Mouse (Mus musculus) ES-Bruce4 (cell line): ENCODE measurements around the gene Tnr. TPM values are rescaled to one million over a fixed set of nuclear protein-coding genes. Genes with fewer than 3 reads are reported as not detected.

ENCODE experiments used
- H3K27ac ChIP-seq: 2 replicates; pipeline ENCODE4 v1.5.1; 2012; ENCODE audit warnings: low read length, inconsistent platforms; ENCODE audit not compliant: insufficient read depth
- H3K27me3 ChIP-seq: 2 replicates; pipeline ENCODE4 v1.6.1; 2012; ENCODE audit warnings: mild to moderate bottlenecking, low read length, inconsistent platforms; ENCODE audit not compliant: control insufficient read depth, poor library complexity, insufficient read depth, severe bottlenecking
- H3K36me3 ChIP-seq: 2 replicates; pipeline ENCODE4 v1.6.1; 2012; ENCODE audit warnings: inconsistent platforms, mild to moderate bottlenecking, low read length, moderate library complexity; ENCODE audit not compliant: control insufficient read depth, poor library complexity, insufficient read depth, severe bottlenecking
- H3K4me1 ChIP-seq: one replicate; pipeline ENCODE4 v1.8.1; 2011; ENCODE audit warnings: low read length; ENCODE audit not compliant: control insufficient read depth, insufficient read depth
- H3K4me3 ChIP-seq: 2 replicates; pipeline ENCODE4 v1.5.1; 2011; ENCODE audit warnings: low read depth, mild to moderate bottlenecking, low read length
- H3K9ac ChIP-seq: 2 replicates; pipeline ENCODE4 v1.6.1; 2012; ENCODE audit warnings: low read depth, mild to moderate bottlenecking, inconsistent platforms; ENCODE audit not compliant: poor library complexity, severe bottlenecking
- H3K9me3 ChIP-seq: replicated peaks from 2 replicates; pipeline ENCODE4 v1.6.1; 2012; ENCODE audit warnings: mild to moderate bottlenecking, low read length, inconsistent platforms; ENCODE audit not compliant: control insufficient read depth, poor library complexity, insufficient read depth, severe bottlenecking
- CTCF ChIP-seq: IDR thresholded peaks from one replicate; pipeline ENCODE4 v1.8.1; 2011; ENCODE audit warnings: low read depth, low read length
- EP300 ChIP-seq: IDR thresholded peaks from 2 replicates; pipeline ENCODE4 v1.6.1; 2011; ENCODE audit warnings: low read depth, low read length; ENCODE audit not compliant: insufficient read depth
- POLR2A ChIP-seq: IDR thresholded peaks from one replicate; pipeline ENCODE4 v1.8.1; 2011; ENCODE audit warnings: low read length; ENCODE audit not compliant: insufficient read depth
- polyA plus RNA-seq: library from polyadenylated mRNA; stranded (reverse); fragments of >200 nt; gene quantifications from 2 replicates; pipeline ENCODE4 v1.2.4, GENCODE M21; 2011; ENCODE audit warnings: low read depth; ENCODE audit not compliant: missing spikeins, insufficient read depth, insufficient read length

Gene Tnr
- polyA plus RNA-seq, 1 experiment: not detected

DNA sequence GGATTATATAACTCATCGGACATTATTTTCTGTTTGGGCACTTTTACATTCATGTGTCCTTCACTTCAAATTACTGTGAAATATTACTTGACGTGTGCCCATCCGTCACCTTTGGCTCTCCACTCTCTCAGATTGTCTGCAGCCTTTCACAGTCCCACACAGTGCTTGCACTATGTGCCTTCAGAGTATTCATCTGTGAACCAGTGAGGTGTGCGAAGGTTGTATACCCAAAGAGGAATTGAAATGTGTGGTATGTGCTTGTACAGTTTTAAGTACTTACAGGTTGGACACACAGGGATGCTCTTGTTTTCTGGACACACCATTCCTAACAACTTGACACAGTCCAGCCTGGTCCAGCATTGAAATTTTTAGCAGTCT, 378.5 kb downstream of the Tnr start:
- TF ChIP-seq CTCF (no peak), POLR2A (no peak), EP300 (no peak)
- Histone ChIP-seq H3K27ac (no peak overlapping the region), H3K9ac (no peak overlapping the region), H3K9me3 (no peaks in the 10 kb centered on the region), H3K27me3 (no peaks in the 10 kb centered on the region), H3K4me1 (no peaks in the 10 kb centered on the region), H3K4me3 (no peak overlapping the region), H3K36me3 (no peaks in the 10 kb centered on the region)

GRCm38 (mm10) chr1:159911006-159911405, 387.4 kb downstream of the Tnr start:
- no peaks in the 10 kb centered on the region for H3K36me3 ChIP-seq
- no peak overlapping the region for H3K9ac ChIP-seq
- H3K27ac ChIP-seq: no peak overlapping the region
- H3K4me3 ChIP-seq: no peak overlapping the region
- no peak for TF ChIP-seq EP300
- TF ChIP-seq CTCF: peak; percentile 32
- no peaks in the 10 kb centered on the region for H3K27me3 ChIP-seq
- no peaks in the 10 kb centered on the region for H3K9me3 ChIP-seq
- H3K4me1 ChIP-seq: no peaks in the 10 kb centered on the region

DNA sequence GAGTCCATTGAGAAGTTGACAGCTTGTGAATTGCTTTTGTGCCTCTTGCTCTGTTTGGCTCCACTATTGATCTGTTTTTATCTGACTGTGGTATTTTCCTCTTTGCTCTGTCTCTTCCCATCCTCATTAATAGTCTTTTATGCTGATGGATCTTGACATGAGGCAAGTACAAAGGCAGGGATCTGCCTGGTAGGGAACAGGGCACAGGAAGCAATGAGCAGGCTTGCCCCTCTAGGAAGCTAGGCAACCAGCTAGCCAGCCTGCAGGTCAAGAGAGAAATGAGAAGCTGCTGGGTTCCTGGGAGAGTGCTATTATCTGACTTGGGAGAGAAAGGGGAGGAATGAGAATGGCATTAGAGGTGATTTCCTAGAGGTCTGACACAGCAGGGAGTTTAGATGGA, 391.2 kb downstream of the Tnr start:
- H3K27ac ChIP-seq: no peak overlapping the region
- no peaks in the 10 kb centered on the region for H3K27me3 ChIP-seq
- H3K4me3 ChIP-seq: no peak overlapping the region
- no peaks in the 10 kb centered on the region for H3K4me1 ChIP-seq
- TF ChIP-seq POLR2A: no peak
- TF ChIP-seq EP300: no peak
- no peak for TF ChIP-seq CTCF
- H3K9me3 ChIP-seq: no peaks in the 10 kb centered on the region
- H3K9ac ChIP-seq: no peak overlapping the region
- H3K36me3 ChIP-seq: no peaks in the 10 kb centered on the region

GRCm38 (mm10) chr1:159920571-159920970, 397.0 kb downstream of the Tnr start:
- H3K9me3 ChIP-seq: no peaks in the 10 kb centered on the region
- no peak for TF ChIP-seq CTCF
- TF ChIP-seq POLR2A: no peak
- TF ChIP-seq EP300: no peak
- no peak overlapping the region for H3K9ac ChIP-seq
- H3K36me3 ChIP-seq: no peaks in the 10 kb centered on the region
- no peaks in the 10 kb centered on the region for H3K27me3 ChIP-seq
- no peak overlapping the region for H3K27ac ChIP-seq
- H3K4me1 ChIP-seq: no peaks in the 10 kb centered on the region
- no peak overlapping the region for H3K4me3 ChIP-seq

DNA sequence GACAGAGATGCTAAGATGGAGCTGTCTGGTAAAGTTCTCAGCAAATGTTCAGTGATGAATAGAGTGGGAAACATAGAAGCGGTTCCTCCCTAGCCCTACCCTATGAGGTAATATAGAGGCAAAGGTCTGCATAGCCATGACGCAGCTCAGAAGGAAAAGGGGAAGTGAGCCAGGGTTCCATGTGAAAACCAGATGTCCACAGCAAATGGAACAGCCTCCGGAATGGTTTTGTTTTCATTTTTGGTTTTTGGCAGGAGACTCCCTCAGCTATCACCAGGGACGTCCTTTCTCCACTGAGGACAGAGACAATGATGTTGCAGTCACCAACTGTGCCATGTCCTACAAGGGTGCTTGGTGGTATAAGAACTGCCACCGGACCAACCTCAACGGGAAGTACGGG, 399.4 kb downstream of the Tnr start:
- no peaks in the 10 kb centered on the region for H3K9me3 ChIP-seq
- H3K9ac ChIP-seq: no peak overlapping the region
- TF ChIP-seq EP300: no peak
- TF ChIP-seq POLR2A: no peak
- no peaks in the 10 kb centered on the region for H3K36me3 ChIP-seq
- H3K4me1 ChIP-seq: no peaks in the 10 kb centered on the region
- H3K4me3 ChIP-seq: no peak overlapping the region
- no peaks in the 10 kb centered on the region for H3K27me3 ChIP-seq
- H3K27ac ChIP-seq: no peak overlapping the region

DNA sequence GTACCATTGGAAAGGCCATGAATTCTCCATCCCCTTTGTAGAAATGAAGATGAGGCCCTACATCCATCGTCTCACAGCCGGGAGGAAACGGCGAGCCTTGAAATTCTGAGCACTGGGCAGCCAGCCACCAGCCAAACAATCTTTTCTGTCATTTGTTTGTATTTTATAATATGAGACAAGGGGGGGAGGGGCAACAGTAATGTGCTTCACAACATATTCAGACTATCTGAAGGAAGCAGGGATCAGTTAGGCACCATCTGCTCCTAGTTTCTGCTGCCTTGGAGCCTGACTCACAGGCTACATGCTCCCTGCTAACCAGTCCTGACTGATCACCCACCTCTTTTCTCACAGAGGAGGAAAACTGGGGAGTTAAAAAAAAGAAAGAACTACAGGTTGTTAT, 400.5 kb downstream of the Tnr start:
- no peaks in the 10 kb centered on the region for H3K27me3 ChIP-seq
- TF ChIP-seq POLR2A (no peak), CTCF (no peak), EP300 (no peak)
- no peak overlapping the region for H3K27ac ChIP-seq
- H3K4me1 ChIP-seq: no peaks in the 10 kb centered on the region
- H3K36me3 ChIP-seq: no peaks in the 10 kb centered on the region
- H3K9ac ChIP-seq: no peak overlapping the region
- H3K4me3 ChIP-seq: no peak overlapping the region
- no peaks in the 10 kb centered on the region for H3K9me3 ChIP-seq
